Mouse (Mus musculus): ENCODE data around the gene Atad3a.

DNA sequence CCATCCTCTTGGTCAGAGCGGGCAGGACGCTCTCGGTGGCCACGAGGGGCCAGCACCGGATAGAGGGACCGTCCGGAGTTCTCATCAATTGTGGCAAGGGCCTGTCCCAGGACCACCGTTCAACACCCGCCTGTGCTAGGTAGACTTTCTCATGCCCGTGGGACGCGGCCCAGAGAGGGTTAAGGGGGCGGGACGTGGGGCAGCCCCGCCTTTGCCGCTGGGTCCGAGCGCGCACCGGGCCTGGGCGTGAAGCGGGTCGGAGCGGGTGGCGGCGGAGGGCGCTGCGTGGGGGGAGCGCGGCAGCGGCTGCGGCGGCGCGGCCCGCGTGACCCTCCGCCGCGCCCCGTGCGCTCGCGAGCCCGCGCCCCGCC lies 66.8 kb downstream of the Atad3a start, which contains the start of gene Fndc10:
- no peak for TF ChIP-seq CTCF (IDR thresholded peaks at IDR 0.05; ENCODE audit: control insufficient read depth, insufficient read depth, insufficient read length)
- no peak for TF ChIP-seq MYOD1 (IDR thresholded peaks at IDR 0.05; ENCODE audit: control insufficient read depth, insufficient read length, low read depth)
- no peak for TF ChIP-seq FOSL1 (IDR thresholded peaks at IDR 0.05; ENCODE audit: insufficient read depth, low read length, poor library complexity, severe bottlenecking)
- TF ChIP-seq MAX (IDR thresholded peaks at IDR 0.05) = no peak
- no peak for TF ChIP-seq CEBPB (IDR thresholded peaks at IDR 0.05; ENCODE audit: low read depth)

All from C2C12 (cell line).